Mouse (Mus musculus) neural tube, embryonic 14.5 days (tissue): ENCODE data around the gene Fhl3. TPM values are rescaled to one million over a fixed set of nuclear protein-coding genes. Genes with fewer than 3 reads are reported as not detected.
A peak's percentile ranks its signal among the peaks of the same experiment; 100 is the strongest.

Source experiments
- ATAC-seq: fragments of 200-750 bp; cut with Nextera tagmentation; 2 replicates; pipeline ENCODE4 v1.8.0; 2017; ENCODE audit warnings: low read depth, mild to moderate bottlenecking, moderate TSS enrichment, moderate library complexity
- H3K27ac ChIP-seq: fragments of 300-500 bp; sonication (generic); 2 replicates; pipeline ENCODE4 v1.5.1; 2014; ENCODE audit warnings: low read depth, mild to moderate bottlenecking, control low read depth, low read length, moderate library complexity, mixed read lengths
- H3K27me3 ChIP-seq: fragments of 300-500 bp; sonication (generic); 2 replicates; pipeline ENCODE4 v1.6.1; 2014; ENCODE audit warnings: low read length; ENCODE audit not compliant: control insufficient read depth, insufficient read depth
- H3K36me3 ChIP-seq: fragments of 300-500 bp; sonication (generic); 2 replicates; pipeline ENCODE4 v1.6.1; 2014; ENCODE audit warnings: low read length, mixed read lengths; ENCODE audit not compliant: control insufficient read depth, insufficient read depth
- H3K4me1 ChIP-seq: fragments of 300-500 bp; sonication (generic); 2 replicates; pipeline ENCODE4 v1.6.1; 2014; ENCODE audit warnings: low read length; ENCODE audit not compliant: control insufficient read depth, insufficient read depth
- H3K4me2 ChIP-seq: fragments of 300-500 bp; sonication (generic); 2 replicates; pipeline ENCODE4 v1.6.1; 2014; ENCODE audit warnings: mild to moderate bottlenecking, low read depth, low read length, control low read depth
- H3K4me3 ChIP-seq: fragments of 300-500 bp; sonication (generic); 2 replicates; pipeline ENCODE4 v1.5.1; 2014; ENCODE audit warnings: low read depth, low read length, control low read depth, mixed read lengths
- H3K9ac ChIP-seq: fragments of 300-500 bp; sonication (generic); replicated peaks from 2 replicates; pipeline ENCODE4 v1.6.1; 2014; ENCODE audit warnings: low read depth, mild to moderate bottlenecking, control low read depth, low read length, mixed read lengths
- H3K9me3 ChIP-seq: fragments of 300-500 bp; sonication (generic); 2 replicates; pipeline ENCODE4 v1.6.1; 2016; ENCODE audit warnings: low read length; ENCODE audit not compliant: control insufficient read depth
- WGBS: fragments of 180-500 bp; shearing (Covaris S2); extraction: QIAGEN DNeasy Blood & Tissue Kit; methylation state at CpG from one replicate; pipeline ENCODE4 v1.1.7; 2014; 5-methylcytosine and 5-hydroxymethylcytosine counted together
- polyA plus RNA-seq: library from polyadenylated mRNA; unstranded; fragments of >200 nt; fragmentation: Nextera tagmentation; extraction: Ambion mirVana; gene quantifications from 2 replicates; pipeline ENCODE4 v1.2.1, GENCODE M21; 2014

The Fhl3 gene
- polyA plus RNA-seq, 1 experiment from 2014 or later: 0.60 TPM

DNA sequence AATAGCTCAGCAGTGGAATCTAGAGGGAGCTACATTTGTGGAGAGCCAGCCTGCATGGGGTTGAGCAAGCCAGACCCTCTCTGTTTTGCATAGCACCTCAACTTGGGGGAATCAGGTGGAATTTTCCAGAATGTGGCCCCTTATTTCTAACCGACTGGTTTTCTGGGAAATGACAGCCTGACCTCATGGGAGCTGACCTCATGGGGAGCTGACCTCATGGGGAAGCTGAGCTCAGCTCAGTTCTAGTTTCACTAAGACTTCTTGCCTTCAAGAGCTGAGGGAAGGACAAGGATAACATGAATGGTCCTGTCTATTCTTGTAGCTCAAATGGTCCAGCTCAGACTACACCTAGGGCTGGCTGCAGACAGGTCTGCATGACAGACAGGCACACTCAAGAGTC, 38.3 kb downstream of the Fhl3 start:
- H3K4me3 ChIP-seq: no peak overlapping the region
- H3K27ac ChIP-seq: no peak overlapping the region
- no peaks in the 10 kb centered on the region for H3K36me3 ChIP-seq
- no peak overlapping the region for H3K9ac ChIP-seq
- no peak for ATAC-seq
- 64% methylated on average over 1 of the region's 1 CpGs for WGBS
- peaks cover 15% of the 10 kb centered on the region; the same call in 1 of the 2 replicates for H3K4me1 ChIP-seq
- no peak overlapping the region for H3K4me2 ChIP-seq
- H3K9me3 ChIP-seq: no peaks in the 10 kb centered on the region
- no peaks in the 10 kb centered on the region for H3K27me3 ChIP-seq

DNA sequence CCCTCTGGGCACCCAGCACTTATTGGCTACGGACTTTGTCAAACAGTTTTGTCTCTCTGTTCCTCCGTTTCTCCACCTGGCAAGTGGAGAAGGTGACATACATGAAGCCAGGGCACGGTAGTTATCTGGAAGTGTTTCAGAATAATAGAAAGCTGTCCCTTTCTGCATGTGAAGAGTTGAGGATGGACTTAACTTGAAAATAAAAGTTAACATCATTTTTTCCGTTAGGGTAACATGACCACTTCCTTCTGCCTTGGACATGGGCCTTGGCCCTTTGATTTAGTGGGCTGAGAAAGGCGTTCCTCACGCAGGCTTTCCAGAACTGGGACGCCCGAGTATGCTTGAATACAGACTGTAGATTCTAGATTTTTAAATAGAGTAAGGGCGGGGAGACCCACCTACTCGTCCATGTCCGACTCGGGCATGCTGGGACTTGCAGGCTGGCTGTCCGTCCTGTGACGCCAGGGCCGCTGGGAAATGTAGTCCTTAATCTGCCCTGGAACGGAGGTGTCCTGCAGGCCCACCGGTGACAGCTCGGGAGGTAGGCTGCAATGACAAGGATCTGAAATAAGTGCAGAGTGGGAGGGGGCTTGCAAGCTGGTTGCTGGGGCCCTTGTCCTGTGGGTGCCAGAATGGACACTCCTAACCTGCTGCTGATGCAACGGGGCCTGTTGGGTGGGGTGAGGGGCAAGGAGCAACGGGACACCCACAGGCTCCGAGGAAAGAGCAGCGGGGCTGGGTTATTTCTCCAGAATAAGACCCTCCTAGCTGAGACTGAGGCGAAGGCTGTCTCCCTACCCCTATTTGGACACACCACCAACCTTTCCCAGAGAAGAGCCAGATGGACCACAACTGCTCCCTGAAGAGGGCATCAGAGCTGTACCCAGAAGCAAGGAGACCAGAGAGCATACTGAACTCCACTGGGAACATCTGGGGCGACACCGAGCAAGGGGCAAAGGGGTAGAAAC, 41.2 kb downstream of the Fhl3 start, which contains the start of gene Inpp5b:
Gene Inpp5b (plus strand): TSS at position 475 of the 968 bp plus-strand sequence.
- Histone ChIP-seq H3K4me2 (peak within 1 kb of the TSS; percentile 72), H3K27ac (peak within 1 kb of the TSS; percentile 18; the same call in 1 of the 2 replicates), H3K4me3 (peak within 1 kb of the TSS; percentile 54), H3K27me3 (no peaks in the 10 kb centered on the region), H3K36me3 (peaks cover 12% of the 10 kb centered on the region), H3K9ac (peak within 1 kb of the TSS; percentile 62), H3K4me1 (peaks cover 12% of the 10 kb centered on the region; the same call in 1 of the 2 replicates), H3K9me3 (no peaks in the 10 kb centered on the region)
- ATAC-seq: peak; percentile 90
- WGBS: 15% methylated on average over 25 of the region's 25 CpGs

DNA sequence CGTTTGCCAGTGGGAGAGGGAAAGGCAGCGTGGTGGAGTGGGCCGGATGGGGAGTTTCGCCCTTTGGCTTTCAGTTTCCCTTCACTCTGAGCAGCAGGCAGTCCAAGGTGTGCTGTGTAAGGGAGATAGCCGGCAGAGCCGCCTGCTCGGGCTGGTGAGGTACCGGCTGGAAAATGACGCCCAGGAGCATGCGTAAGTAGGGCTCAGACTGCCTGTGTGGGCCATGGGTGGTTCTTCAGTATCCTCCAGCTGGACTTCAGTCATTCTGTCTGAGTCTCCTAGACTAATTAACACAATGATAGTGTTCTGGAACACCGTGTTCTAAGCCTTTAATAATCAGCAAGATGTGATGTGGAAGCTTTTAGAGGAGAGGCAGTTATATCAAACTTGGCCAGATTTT, 42.3 kb downstream of the Fhl3 start:
- Histone ChIP-seq H3K4me2 (peak overlapping the region; percentile 72; the same call in 1 of the 2 replicates), H3K9ac (no peak overlapping the region), H3K4me3 (no peak overlapping the region), H3K36me3 (peaks cover 12% of the 10 kb centered on the region), H3K27me3 (no peaks in the 10 kb centered on the region), H3K27ac (no peak overlapping the region), H3K4me1 (peaks cover 9% of the 10 kb centered on the region; the same call in 1 of the 2 replicates), H3K9me3 (no peaks in the 10 kb centered on the region)
- ATAC-seq: no peak
- 92% methylated on average over 11 of the region's 11 CpGs for WGBS

DNA sequence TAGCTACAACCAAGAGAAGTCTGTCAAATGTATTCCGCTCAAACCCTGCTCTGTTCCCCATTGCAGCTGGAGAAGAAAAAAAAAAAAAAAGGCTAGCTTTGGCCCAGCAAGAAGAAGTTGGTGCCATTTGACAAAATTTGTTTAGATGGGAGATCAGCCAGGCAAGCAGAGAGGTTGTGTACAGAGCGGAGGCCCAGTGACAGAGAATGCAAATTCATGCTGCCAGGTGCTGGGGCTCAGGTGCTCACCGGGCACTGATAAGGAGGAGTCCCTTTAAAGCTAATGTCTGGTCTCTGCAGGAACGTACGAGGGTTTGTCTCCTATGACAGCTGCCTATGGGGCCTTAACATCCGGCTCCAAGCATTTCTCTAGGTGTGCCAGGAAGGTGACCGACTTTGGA, 46.1 kb downstream of the Fhl3 start:
- WGBS: 80% methylated on average over 7 of the region's 7 CpGs
- no peaks in the 10 kb centered on the region for H3K9me3 ChIP-seq
- H3K4me3 ChIP-seq: no peak overlapping the region
- peaks cover 9% of the 10 kb centered on the region; the same call in 1 of the 2 replicates for H3K4me1 ChIP-seq
- H3K4me2 ChIP-seq: no peak overlapping the region
- no peak overlapping the region for H3K27ac ChIP-seq
- no peak overlapping the region for H3K9ac ChIP-seq
- H3K27me3 ChIP-seq: no peaks in the 10 kb centered on the region
- peaks cover 18% of the 10 kb centered on the region for H3K36me3 ChIP-seq
- no peak for ATAC-seq

DNA sequence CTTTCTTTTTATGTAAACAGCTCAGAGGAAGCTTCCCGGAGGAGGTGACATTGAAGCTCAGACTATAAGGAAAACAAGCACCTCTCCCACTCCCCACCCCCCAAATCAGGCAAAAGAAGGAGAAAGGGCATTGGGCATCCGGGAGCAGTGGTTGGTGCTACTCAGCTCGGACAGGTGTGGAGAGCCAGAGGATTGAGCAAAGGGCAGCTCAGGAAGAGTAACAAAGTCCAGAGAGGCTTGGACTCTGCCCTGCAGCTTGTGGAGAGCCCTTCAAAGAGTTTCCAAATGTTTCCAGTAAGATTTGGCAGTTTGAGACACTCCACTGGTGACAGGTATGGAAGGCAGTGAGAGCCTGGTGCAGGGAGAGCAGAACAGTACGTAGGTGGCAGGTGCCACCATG, 47.4 kb downstream of the Fhl3 start:
- no peak overlapping the region for H3K4me2 ChIP-seq
- H3K9ac ChIP-seq: no peak overlapping the region
- H3K36me3 ChIP-seq: peaks cover 18% of the 10 kb centered on the region
- WGBS: 51% methylated on average over 4 of the region's 4 CpGs
- H3K4me1 ChIP-seq: peaks cover 8% of the 10 kb centered on the region; the same call in 1 of the 2 replicates
- no peak overlapping the region for H3K4me3 ChIP-seq
- ATAC-seq: no peak
- no peaks in the 10 kb centered on the region for H3K27me3 ChIP-seq
- H3K27ac ChIP-seq: no peak overlapping the region
- H3K9me3 ChIP-seq: no peaks in the 10 kb centered on the region

DNA sequence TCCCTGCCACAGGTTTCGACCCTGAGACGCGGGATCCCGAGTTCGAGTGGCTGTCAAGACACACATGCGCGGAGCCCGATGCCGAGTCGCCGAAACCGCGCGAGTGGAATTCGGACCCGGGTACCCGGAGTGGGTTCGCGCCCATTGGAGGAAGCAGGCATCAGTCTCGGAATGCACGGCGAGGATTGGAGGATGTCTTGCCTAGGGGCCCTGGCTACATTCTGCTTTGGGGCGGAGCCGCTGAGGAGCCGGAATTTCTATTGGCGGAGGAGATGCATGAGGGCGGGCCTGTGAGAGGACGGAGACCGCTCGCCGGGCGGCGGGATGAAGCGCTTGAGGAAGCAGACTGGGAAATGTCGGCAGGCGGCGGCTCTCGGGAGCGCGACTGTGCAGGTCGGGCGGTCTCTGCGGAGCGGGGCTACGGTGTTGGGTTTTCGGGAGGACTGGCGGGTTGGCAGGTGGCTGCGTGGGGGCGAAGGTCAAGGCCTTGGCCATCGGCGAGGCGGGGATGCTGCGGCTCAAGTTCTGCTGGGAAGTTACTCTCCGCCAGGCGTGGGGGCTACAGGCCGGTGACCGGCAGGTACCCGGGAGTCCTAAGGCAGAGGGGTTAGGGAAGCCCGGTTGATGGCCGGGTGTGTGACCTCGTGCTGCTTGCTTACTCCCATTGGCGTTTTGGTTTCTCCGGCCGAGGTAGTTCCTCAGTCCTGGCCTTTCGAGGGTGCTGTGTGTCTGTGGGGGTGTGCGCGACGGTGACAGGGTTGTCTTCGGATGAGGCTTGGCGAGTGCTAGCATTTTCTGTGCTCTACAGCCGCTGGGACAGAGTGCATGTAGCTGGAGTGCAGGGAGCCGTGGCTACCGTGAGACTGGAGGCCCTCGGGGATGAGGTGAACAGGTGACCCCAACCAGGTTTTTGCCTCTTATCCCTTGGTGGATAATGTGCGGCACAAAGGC, 51.1 kb downstream of the Fhl3 start:
- H3K4me3 ChIP-seq: peak overlapping the region; percentile 65
- no peaks in the 10 kb centered on the region for H3K27me3 ChIP-seq
- peaks cover 6% of the 10 kb centered on the region; the same call in 1 of the 2 replicates for H3K36me3 ChIP-seq
- peak overlapping the region; percentile 65 for H3K9ac ChIP-seq
- under 1% methylated on average over 75 of the region's 75 CpGs for WGBS
- peak overlapping the region; percentile 84 for H3K4me2 ChIP-seq
- no peak overlapping the region for H3K27ac ChIP-seq
- ATAC-seq: peak; percentile 100
- H3K9me3 ChIP-seq: no peaks in the 10 kb centered on the region
- H3K4me1 ChIP-seq: peaks cover 8% of the 10 kb centered on the region; the same call in 1 of the 2 replicates

DNA sequence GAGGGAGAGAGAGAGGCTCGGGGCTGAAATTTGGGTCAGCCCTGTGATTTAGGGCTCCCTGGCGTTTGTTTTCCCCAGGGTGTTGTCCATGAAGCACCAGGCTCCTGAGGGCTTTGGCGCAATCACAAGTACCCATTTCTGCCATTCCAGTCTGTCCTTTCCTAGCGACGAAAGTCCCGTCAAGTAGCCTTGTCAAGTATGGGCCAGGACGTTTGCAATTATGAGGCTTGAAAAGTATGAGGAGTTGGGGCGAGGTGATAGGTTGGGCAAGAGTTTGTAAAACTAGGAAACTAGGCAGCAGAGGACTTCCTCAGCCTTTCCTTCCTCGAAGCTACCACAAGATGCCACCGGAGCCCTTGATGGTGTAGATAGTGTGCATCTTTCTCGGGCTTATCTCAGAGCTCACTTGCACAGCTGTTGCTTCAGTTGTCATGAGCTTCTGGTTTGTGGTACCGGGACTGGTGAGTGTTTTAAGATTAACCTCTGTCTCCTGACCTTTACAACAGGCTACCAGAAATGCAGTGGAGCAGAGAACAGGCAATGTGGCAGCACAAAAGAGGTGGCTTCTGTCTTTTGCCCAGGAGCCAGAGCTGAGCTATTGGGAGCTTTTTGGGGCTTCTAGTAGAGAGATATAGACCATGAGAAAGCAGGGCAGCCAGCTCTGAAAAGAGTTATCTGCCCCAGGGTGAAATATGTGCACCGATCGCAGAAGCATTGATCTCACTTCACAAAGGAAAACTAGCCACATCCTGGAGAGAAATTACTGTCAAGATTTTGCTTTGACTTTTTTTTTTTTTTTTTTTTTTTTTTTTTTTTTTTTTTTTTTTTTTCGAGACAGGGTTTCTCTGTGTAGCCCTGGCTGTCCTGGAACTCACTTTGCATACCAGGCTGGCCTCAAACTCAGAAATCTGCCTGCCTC, 52.0 kb downstream of the Fhl3 start:
- ATAC-seq: no peak
- Histone ChIP-seq H3K4me2 (peak overlapping the region; percentile 84), H3K9me3 (no peaks in the 10 kb centered on the region), H3K27me3 (no peaks in the 10 kb centered on the region), H3K9ac (peak overlapping the region; percentile 65; the same call in 1 of the 2 replicates), H3K27ac (no peak overlapping the region), H3K4me3 (peak overlapping the region; percentile 65), H3K36me3 (peaks cover 6% of the 10 kb centered on the region; the same call in 1 of the 2 replicates), H3K4me1 (peaks cover 8% of the 10 kb centered on the region; the same call in 1 of the 2 replicates)
- WGBS: 17% methylated on average over 15 of the region's 15 CpGs

DNA sequence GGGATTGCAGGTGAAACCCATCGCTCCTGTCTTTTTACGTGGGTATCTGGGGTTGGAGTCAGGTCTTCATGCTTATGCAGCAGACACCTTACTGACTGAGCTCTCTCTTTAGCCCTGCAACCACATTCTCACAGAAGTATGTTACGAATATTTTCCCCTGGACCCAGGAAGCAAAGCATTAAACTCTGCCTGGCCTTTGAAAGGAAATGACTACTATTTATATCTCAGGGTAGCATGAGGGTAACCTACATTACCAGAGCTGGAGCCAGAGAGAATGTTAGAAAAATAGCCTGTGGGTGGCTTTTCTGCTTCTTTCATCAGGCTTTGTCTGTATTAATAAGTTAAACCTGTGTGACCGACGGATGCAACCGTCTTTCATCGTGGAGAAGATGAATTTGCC, 55.0 kb downstream of the Fhl3 start:
- Histone ChIP-seq H3K4me1 (peaks cover 8% of the 10 kb centered on the region; the same call in 1 of the 2 replicates), H3K4me2 (no peak overlapping the region), H3K9ac (no peak overlapping the region), H3K9me3 (no peaks in the 10 kb centered on the region), H3K36me3 (no peaks in the 10 kb centered on the region), H3K4me3 (no peak overlapping the region), H3K27ac (no peak overlapping the region), H3K27me3 (no peaks in the 10 kb centered on the region)
- no peak for ATAC-seq
- WGBS: 76% methylated on average over 7 of the region's 7 CpGs
